Mouse (Mus musculus): Measurements from ENCODE around the gene Srd5a3. TPM values are rescaled to one million over a fixed set of nuclear protein-coding genes. Genes with fewer than 3 reads are reported as not detected.
"Not testable (repeated sequence)": the region's sequence is repeated elsewhere in the genome, so short reads cannot be mapped to it uniquely, and the experiment has no call there.

Srd5a3 gene
- polyA plus RNA-seq (2015; fragmentation: Nextera tagmentation; extraction: Ambion mirVana), result 36.0 and 39.6 TPM in 2 replicates

DNA sequence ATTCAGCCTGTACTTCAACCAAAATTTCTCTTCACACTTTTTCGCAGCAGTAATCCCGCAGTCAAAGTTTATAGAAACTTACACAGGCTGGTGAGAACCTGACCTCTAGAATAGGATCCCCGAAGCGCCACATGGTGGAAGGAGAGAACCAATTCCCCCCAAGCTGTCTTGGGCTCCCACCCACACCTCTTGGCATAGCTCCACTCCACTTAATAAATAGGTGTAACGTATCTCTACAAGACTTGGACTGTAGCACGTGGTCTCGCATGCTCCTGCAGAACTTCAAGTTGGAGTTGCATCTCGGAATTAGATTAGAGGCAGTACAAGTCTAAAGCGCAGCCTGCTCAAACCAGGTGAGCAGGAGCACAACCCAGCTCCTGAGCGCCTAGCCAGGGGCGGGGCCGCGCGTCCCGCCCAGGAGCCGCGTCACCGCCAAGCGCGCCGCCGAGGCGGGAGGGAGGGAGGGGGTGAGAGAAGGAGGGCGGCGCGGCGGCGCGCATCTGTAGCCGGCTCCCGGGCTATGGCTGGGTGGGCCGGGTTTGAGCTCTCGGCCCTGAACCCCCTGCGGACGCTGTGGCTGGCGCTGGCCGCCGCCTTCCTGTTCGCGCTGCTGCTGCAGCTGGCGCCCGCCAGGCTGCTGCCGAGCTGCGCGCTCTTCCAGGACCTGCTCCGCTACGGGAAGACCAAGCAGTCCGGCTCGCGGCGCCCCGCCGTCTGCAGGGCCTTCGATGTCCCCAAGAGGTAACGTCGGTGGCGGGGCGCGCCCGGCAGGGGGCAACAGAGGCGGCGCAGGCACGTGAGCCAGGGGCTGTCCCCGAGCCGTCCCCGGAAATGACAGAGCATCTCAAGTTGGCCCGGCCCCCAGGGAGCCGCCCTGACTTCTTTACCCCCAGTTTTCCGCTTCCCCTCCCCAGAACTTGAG is at the start of gene Srd5a3:
TSS of gene Srd5a3 (plus strand) at position 464 of the 922 bp plus-strand sequence.
- Histone ChIP-seq H3K27me3 (ENCODE audit: control insufficient read depth, insufficient read depth, low read length) (no peaks in the 10 kb centered on the region), H3K4me2 (ENCODE audit: low read depth, low read length) (peak within 1 kb of the TSS; percentile 77), H3K9ac (ENCODE audit: low read length) (peak within 1 kb of the TSS; percentile 95), H3K4me1 (ENCODE audit: control insufficient read depth, insufficient read depth, low read length) (peaks cover 10% of the 10 kb centered on the region; the same call in 1 of the 2 replicates), H3K27ac (ENCODE audit: low read length) (peak within 1 kb of the TSS; percentile 99), H3K4me3 (replicated peaks; ENCODE audit: low read length) (peak within 1 kb of the TSS; percentile 74), H3K36me3 (ENCODE audit: control insufficient read depth, insufficient read depth, low read length) (no peaks in the 10 kb centered on the region), H3K9me3 (replicated peaks; ENCODE audit: control insufficient read depth, low read length) (no peaks in the 10 kb centered on the region)
- WGBS, result under 1% methylated on average over 61 of the region's 69 CpGs
- ATAC-seq (ENCODE audit: insufficient read depth, low FRiP score), result peak; percentile 96

DNA sequence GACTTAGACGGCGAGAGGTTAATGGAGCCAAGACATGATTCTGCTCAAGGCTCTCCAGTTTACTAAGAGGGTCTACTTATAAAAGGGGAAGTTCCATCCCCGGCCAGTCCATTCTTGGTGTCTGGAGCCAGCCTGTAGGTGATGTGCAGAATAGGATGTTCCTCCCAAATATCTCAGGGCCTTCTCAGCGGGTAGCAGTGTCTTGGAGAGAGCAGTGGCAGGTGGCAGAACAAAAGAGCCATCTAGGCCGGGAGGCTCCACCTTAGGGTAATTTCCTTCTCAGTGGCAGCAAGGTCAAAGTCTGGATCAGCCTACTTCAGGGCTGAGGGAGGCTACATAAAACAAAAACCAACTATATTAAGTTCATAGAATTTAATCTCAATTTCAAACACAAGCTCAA is 36.3 kb upstream of the Srd5a3 start:
- 77% methylated on average over 5 of the region's 5 CpGs for WGBS
- not testable (repeated sequence) for H3K36me3 ChIP-seq (ENCODE audit: control insufficient read depth, insufficient read depth, low read length); H3K9me3 ChIP-seq (replicated peaks; ENCODE audit: control insufficient read depth, low read length); H3K4me2 ChIP-seq (ENCODE audit: low read depth, low read length); H3K4me3 ChIP-seq (replicated peaks; ENCODE audit: low read length); H3K27ac ChIP-seq (ENCODE audit: low read length); H3K9ac ChIP-seq (ENCODE audit: low read length); H3K27me3 ChIP-seq (ENCODE audit: control insufficient read depth, insufficient read depth, low read length); H3K4me1 ChIP-seq (ENCODE audit: control insufficient read depth, insufficient read depth, low read length); ATAC-seq (ENCODE audit: insufficient read depth, low FRiP score)

DNA sequence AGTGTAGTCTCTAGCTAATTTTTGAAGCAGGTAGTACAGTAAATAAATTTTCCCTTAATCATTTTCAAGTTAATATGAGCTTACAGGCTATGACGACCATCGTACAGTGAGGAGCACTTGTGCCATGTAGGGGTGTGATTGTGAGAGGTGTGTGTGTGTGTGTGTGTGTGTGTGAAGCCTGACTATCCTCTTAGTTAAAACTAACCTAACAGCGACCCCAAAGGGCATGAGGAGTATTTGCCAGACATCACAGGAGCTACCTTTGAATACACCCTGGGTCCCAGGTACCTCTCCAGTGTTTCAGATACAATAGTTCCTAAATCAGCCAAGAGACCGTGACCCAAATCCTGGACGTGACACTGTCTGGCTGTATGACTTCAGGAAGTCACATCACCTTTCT is 32.8 kb upstream of the Srd5a3 start:
- Histone ChIP-seq H3K9me3 (replicated peaks; ENCODE audit: control insufficient read depth, low read length) (no peaks in the 10 kb centered on the region), H3K4me2 (ENCODE audit: low read depth, low read length) (no peak overlapping the region), H3K36me3 (ENCODE audit: control insufficient read depth, insufficient read depth, low read length) (no peaks in the 10 kb centered on the region), H3K9ac (ENCODE audit: low read length) (no peak overlapping the region), H3K4me1 (ENCODE audit: control insufficient read depth, insufficient read depth, low read length) (no peaks in the 10 kb centered on the region), H3K27ac (ENCODE audit: low read length) (no peak overlapping the region), H3K4me3 (replicated peaks; ENCODE audit: low read length) (no peak overlapping the region), H3K27me3 (ENCODE audit: control insufficient read depth, insufficient read depth, low read length) (no peaks in the 10 kb centered on the region)
- ATAC-seq (ENCODE audit: insufficient read depth, low FRiP score), result no peak
- WGBS, result 76% methylated on average over 5 of the region's 5 CpGs

DNA sequence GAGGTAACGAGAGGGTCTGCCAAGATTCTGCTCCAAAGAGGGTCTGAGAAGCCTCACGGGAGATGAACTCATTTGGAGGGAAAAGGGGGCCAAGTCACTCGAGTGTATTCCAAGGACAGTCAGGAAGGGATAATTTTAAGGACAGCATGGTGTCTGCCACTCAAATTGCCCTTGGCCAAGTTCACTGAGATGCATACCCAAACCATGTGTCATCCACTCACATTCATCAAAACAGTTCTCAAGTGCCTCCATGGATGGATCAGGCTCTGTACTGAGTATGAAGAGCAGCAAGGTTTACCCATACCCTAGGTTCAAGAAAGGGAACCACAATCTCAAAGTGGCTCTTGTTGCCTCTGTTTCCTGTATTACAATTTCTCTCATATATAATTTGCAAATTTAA is 31.6 kb upstream of the Srd5a3 start:
- Histone ChIP-seq H3K27ac (ENCODE audit: low read length) (no peak overlapping the region), H3K9ac (ENCODE audit: low read length) (no peak overlapping the region), H3K9me3 (replicated peaks; ENCODE audit: control insufficient read depth, low read length) (no peaks in the 10 kb centered on the region), H3K4me3 (replicated peaks; ENCODE audit: low read length) (no peak overlapping the region), H3K27me3 (ENCODE audit: control insufficient read depth, insufficient read depth, low read length) (no peaks in the 10 kb centered on the region), H3K36me3 (ENCODE audit: control insufficient read depth, insufficient read depth, low read length) (no peaks in the 10 kb centered on the region), H3K4me1 (ENCODE audit: control insufficient read depth, insufficient read depth, low read length) (no peaks in the 10 kb centered on the region), H3K4me2 (ENCODE audit: low read depth, low read length) (no peak overlapping the region)
- WGBS, result 77% methylated on average over 3 of the region's 3 CpGs
- ATAC-seq (ENCODE audit: insufficient read depth, low FRiP score), result no peak

DNA sequence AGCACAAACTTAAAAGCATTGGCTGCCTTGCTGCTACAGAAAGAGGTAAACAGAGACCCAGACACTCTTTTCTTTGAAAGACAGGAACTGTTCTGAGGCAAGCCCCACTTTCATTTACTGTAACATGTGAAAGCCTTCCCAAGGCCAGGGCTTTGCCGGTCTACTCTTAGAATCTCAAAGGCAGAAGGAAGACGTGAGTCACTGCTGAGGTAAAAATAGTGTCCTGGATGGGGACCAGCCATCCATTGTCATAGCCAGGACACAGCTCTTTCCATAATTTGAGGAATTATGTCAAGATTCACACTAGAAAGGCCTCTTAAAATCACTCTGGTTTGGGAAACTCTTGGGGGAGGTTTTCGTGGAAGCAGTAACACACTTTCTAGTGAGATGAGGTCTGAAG is 28.9 kb upstream of the Srd5a3 start:
- 77% methylated on average over 3 of the region's 3 CpGs for WGBS

DNA sequence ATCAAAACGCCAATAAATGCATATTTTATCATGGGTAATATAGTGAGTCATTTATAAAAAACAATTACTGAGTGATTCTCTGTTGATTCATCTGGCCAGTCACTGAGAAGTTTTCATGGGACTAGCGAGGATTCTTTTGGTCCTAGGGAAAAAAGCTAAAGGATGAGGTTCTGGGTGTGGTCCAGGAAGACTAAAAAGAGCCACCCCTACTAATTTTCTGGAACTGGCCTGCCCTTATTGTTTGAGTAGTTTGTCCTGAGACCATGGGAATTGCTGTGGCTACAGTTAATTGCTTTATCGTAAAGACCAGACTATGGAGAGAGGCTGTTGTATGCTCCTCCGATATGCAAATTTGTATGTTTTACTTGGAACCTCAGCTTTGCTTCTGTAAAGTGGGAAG is 28.1 kb upstream of the Srd5a3 start:
- no peak overlapping the region for H3K27ac ChIP-seq (ENCODE audit: low read length)
- no peaks in the 10 kb centered on the region for H3K36me3 ChIP-seq (ENCODE audit: control insufficient read depth, insufficient read depth, low read length)
- no peaks in the 10 kb centered on the region for H3K9me3 ChIP-seq (replicated peaks; ENCODE audit: control insufficient read depth, low read length)
- H3K4me2 ChIP-seq (ENCODE audit: low read depth, low read length), result no peak overlapping the region
- no peaks in the 10 kb centered on the region for H3K4me1 ChIP-seq (ENCODE audit: control insufficient read depth, insufficient read depth, low read length)
- ATAC-seq (ENCODE audit: insufficient read depth, low FRiP score), result no peak
- H3K9ac ChIP-seq (ENCODE audit: low read length), result no peak overlapping the region
- no peaks in the 10 kb centered on the region for H3K27me3 ChIP-seq (ENCODE audit: control insufficient read depth, insufficient read depth, low read length)
- WGBS, result 79% methylated on average over 4 of the region's 4 CpGs
- H3K4me3 ChIP-seq (replicated peaks; ENCODE audit: low read length), result no peak overlapping the region

More for the DNA sequence above, 28.9 kb upstream of the Srd5a3 start:
- no peaks in the 10 kb centered on the region for H3K4me1 ChIP-seq (ENCODE audit: control insufficient read depth, insufficient read depth, low read length)
- no peaks in the 10 kb centered on the region for H3K36me3 ChIP-seq (ENCODE audit: control insufficient read depth, insufficient read depth, low read length)
- no peak overlapping the region for H3K9ac ChIP-seq (ENCODE audit: low read length)
- no peak overlapping the region for H3K27ac ChIP-seq (ENCODE audit: low read length)
- no peak overlapping the region for H3K4me3 ChIP-seq (replicated peaks; ENCODE audit: low read length)
- H3K9me3 ChIP-seq (replicated peaks; ENCODE audit: control insufficient read depth, low read length), result no peaks in the 10 kb centered on the region
- no peak for ATAC-seq (ENCODE audit: insufficient read depth, low FRiP score)
- H3K4me2 ChIP-seq (ENCODE audit: low read depth, low read length), result no peak overlapping the region
- no peaks in the 10 kb centered on the region for H3K27me3 ChIP-seq (ENCODE audit: control insufficient read depth, insufficient read depth, low read length)

DNA sequence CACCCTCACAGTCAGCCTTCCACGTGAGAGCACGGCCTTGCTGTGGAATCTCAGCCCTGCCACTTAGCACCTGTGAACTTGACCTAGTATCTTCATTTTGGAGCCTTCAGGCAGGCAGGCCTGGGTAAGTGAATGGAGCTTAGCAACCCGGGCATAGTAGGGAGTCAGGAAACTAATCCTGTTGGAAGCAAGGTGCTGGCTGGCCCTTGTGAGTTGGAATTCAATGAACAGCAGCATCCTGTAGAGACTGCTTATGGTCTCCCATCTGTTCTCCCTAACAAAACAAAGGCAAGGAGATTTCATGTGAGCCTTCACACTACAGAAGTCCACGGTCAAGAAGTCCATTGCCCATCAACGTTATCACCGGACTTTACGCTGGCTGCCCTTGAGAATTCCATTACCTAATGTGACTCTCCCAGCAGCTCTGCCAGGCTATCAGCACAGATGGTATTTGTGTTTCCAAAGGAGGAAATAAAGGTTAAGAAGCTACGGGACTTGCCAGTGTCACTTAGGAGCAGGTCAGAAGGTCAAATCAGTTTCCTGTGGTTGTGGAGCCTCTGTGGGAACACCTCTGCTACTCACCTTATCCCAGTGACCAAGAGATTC is 24.5 kb upstream of the Srd5a3 start:
- H3K9ac ChIP-seq (ENCODE audit: low read length), result no peak overlapping the region
- no peaks in the 10 kb centered on the region for H3K9me3 ChIP-seq (replicated peaks; ENCODE audit: control insufficient read depth, low read length)
- H3K27me3 ChIP-seq (ENCODE audit: control insufficient read depth, insufficient read depth, low read length), result no peaks in the 10 kb centered on the region
- no peaks in the 10 kb centered on the region for H3K4me1 ChIP-seq (ENCODE audit: control insufficient read depth, insufficient read depth, low read length)
- no peak overlapping the region for H3K4me3 ChIP-seq (replicated peaks; ENCODE audit: low read length)
- no peak overlapping the region for H3K27ac ChIP-seq (ENCODE audit: low read length)
- H3K4me2 ChIP-seq (ENCODE audit: low read depth, low read length), result no peak overlapping the region
- 68% methylated on average over 8 of the region's 8 CpGs for WGBS
- no peaks in the 10 kb centered on the region for H3K36me3 ChIP-seq (ENCODE audit: control insufficient read depth, insufficient read depth, low read length)
- ATAC-seq (ENCODE audit: insufficient read depth, low FRiP score), result no peak

DNA sequence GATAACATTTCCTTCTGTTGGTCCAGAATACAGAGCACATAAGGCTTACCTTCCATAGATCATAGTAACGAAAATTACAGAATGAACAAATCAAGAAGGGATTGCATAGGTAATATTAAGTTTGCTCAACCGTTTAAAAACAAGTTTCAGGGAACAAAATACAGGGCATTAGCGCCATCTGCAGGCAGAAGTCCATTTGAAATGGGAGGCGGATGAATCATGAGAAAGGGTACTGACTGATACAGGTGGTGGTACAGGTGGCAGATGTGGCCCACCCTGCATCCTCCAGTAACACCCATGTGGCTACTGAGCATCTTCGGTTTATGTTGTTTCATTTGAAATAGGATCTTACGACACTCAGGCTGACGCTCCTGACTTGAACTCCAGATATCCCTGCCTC is 21.6 kb upstream of the Srd5a3 start:
- H3K4me2 ChIP-seq (ENCODE audit: low read depth, low read length), result no peak overlapping the region
- H3K4me1 ChIP-seq (ENCODE audit: control insufficient read depth, insufficient read depth, low read length), result no peaks in the 10 kb centered on the region
- no peaks in the 10 kb centered on the region; the same call in 1 of the 2 replicates for H3K9me3 ChIP-seq (replicated peaks; ENCODE audit: control insufficient read depth, low read length)
- H3K4me3 ChIP-seq (replicated peaks; ENCODE audit: low read length), result no peak overlapping the region
- no peak for ATAC-seq (ENCODE audit: insufficient read depth, low FRiP score)
- no peak overlapping the region for H3K9ac ChIP-seq (ENCODE audit: low read length)
- H3K27ac ChIP-seq (ENCODE audit: low read length), result no peak overlapping the region
- WGBS, result 33% methylated on average over 7 of the region's 7 CpGs
- H3K36me3 ChIP-seq (ENCODE audit: control insufficient read depth, insufficient read depth, low read length), result no peaks in the 10 kb centered on the region
- H3K27me3 ChIP-seq (ENCODE audit: control insufficient read depth, insufficient read depth, low read length), result no peaks in the 10 kb centered on the region

DNA sequence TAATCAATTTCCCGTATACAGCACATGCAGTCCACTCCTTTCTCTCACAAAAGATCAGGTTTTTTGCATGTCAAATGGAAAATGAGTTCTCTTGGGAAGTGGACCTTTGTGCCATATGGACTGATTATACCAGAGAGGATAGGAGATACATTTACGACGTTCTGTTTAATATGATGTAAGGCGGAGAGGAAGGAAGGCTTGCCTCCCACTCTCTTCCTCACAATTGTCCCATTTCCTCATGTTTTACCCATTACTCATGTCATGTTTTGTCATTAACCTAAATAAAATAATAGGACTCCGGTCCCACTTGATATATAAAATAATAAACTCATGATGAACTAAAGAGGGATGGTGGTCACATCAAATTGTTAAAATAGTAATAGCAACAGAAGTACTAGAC is 19.4 kb upstream of the Srd5a3 start:
- Histone ChIP-seq H3K9ac (ENCODE audit: low read length) (no peak overlapping the region), H3K36me3 (ENCODE audit: control insufficient read depth, insufficient read depth, low read length) (no peaks in the 10 kb centered on the region), H3K4me1 (ENCODE audit: control insufficient read depth, insufficient read depth, low read length) (no peaks in the 10 kb centered on the region), H3K4me3 (replicated peaks; ENCODE audit: low read length) (no peak overlapping the region), H3K27ac (ENCODE audit: low read length) (no peak overlapping the region), H3K9me3 (replicated peaks; ENCODE audit: control insufficient read depth, low read length) (peaks cover 3% of the 10 kb centered on the region; the same call in 1 of the 2 replicates), H3K27me3 (ENCODE audit: control insufficient read depth, insufficient read depth, low read length) (no peaks in the 10 kb centered on the region), H3K4me2 (ENCODE audit: low read depth, low read length) (no peak overlapping the region)
- 73% methylated on average over 5 of the region's 5 CpGs for WGBS
- ATAC-seq (ENCODE audit: insufficient read depth, low FRiP score), result no peak

Measured in stomach, embryonic 16.5 days (tissue).